Mouse (Mus musculus) thymus, postnatal 36 days (tissue): ENCODE data around the gene Prkcb.

ENCODE experiments used
- DNase-seq, 2 experiments: peaks; one replicate each; pipeline ENCODE4 v3.0.0; 2022; ENCODE audit warnings: mixed read lengths in 2 of 2

The Prkcb gene

GRCm38 (mm10) chr7:122472223-122472622, 183.7 kb downstream of the Prkcb start:
- DNase-seq = no peak

- DNase-seq = no peak
Observed at GRCm38 (mm10) chr7:122475038-122475437, 186.5 kb downstream of the Prkcb start.

- no peak for DNase-seq
Observed at GRCm38 (mm10) chr7:122476697-122477096, 188.1 kb downstream of the Prkcb start.

- DNase-seq = no peak
Observed at GRCm38 (mm10) chr7:122477118-122477517, 188.6 kb downstream of the Prkcb start.

GRCm38 (mm10) chr7:122477566-122478564, 189.3 kb downstream of the Prkcb start:
- DNase-seq = no peak

- no peak for DNase-seq
Observed at GRCm38 (mm10) chr7:122483949-122484348, 195.4 kb downstream of the Prkcb start.

- DNase-seq = no peak
Observed at GRCm38 (mm10) chr7:122487929-122488571, 199.5 kb downstream of the Prkcb start.

- no peak for DNase-seq
Observed at GRCm38 (mm10) chr7:122492041-122492440, 203.5 kb downstream of the Prkcb start.

- no peak for DNase-seq
Observed at GRCm38 (mm10) chr7:122492936-122493335, 204.4 kb downstream of the Prkcb start.

GRCm38 (mm10) chr7:122494088-122494487, 205.5 kb downstream of the Prkcb start:
- no peak for DNase-seq

- DNase-seq = no peak
Observed at GRCm38 (mm10) chr7:122497516-122497915, 209.0 kb downstream of the Prkcb start.

- no peak for DNase-seq
Observed at GRCm38 (mm10) chr7:122498461-122498860, 209.9 kb downstream of the Prkcb start.

GRCm38 (mm10) chr7:122499743-122500597, 211.4 kb downstream of the Prkcb start:
- DNase-seq = no peak

- no peak for DNase-seq
Observed at GRCm38 (mm10) chr7:122506467-122506866, 217.9 kb downstream of the Prkcb start.

GRCm38 (mm10) chr7:122509903-122510302, 221.4 kb downstream of the Prkcb start:
- no peak for DNase-seq

GRCm38 (mm10) chr7:122512430-122512966, 223.9 kb downstream of the Prkcb start:
- DNase-seq = no peak

GRCm38 (mm10) chr7:122520850-122521638, 232.5 kb downstream of the Prkcb start:
- no peak for DNase-seq

- DNase-seq = no peak
Observed at GRCm38 (mm10) chr7:122528201-122528600, 239.7 kb downstream of the Prkcb start.

GRCm38 (mm10) chr7:122528646-122529045, 240.1 kb downstream of the Prkcb start:
- DNase-seq = no peak

GRCm38 (mm10) chr7:122533566-122534360, 245.2 kb downstream of the Prkcb start:
- DNase-seq = no peak

- DNase-seq = no peak
Observed at GRCm38 (mm10) chr7:122544616-122545015, 256.1 kb downstream of the Prkcb start.
